Mouse (Mus musculus): Measurements from ENCODE around the gene Prss12. TPM values are rescaled to one million over a fixed set of nuclear protein-coding genes. Genes with fewer than 3 reads are reported as not detected.
"Not testable (repeated sequence)": the region's sequence is repeated elsewhere in the genome, so short reads cannot be mapped to it uniquely, and the experiment has no call there.

Prss12 gene
- polyA plus RNA-seq, 1 experiment = 0.30 TPM

DNA sequence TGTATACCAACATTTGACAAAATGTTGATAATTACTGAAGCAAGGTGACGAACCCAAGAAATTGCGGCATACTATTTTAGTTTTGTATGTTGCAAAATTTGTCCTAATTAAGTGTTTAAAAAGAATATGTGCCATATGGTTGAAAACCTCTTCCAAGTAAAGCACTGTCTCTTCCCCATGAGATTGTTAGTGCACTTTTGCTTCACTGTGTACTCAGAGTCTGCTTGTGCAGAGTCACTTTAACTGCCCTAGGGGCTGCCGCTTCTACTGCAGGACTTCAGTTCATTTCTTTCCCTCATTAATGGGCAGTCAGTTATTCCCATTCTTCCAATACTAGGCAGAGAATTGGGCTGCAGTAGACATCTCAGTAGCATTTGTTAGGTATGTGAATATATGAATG is 46.5 kb downstream of the Prss12 start:
- no peak overlapping the region for H3K4me3 ChIP-seq (ENCODE audit: low read depth, low read length)
- no peaks in the 10 kb centered on the region for H3K9me3 ChIP-seq (replicated peaks; ENCODE audit: control insufficient read depth, insufficient read depth, low read length, poor library complexity, severe bottlenecking)
- no peaks in the 10 kb centered on the region for H3K4me1 ChIP-seq (ENCODE audit: control insufficient read depth, insufficient read depth, low read length)
- TF ChIP-seq POLR2A (IDR thresholded peaks at IDR 0.05; ENCODE audit: insufficient read depth, low read length) (no peak), EP300 (IDR thresholded peaks at IDR 0.05; ENCODE audit: insufficient read depth, low read depth, low read length) (no peak), CTCF (IDR thresholded peaks at IDR 0.05; ENCODE audit: low read depth, low read length) (no peak)
- no peak overlapping the region for H3K27ac ChIP-seq (ENCODE audit: insufficient read depth, low read length)
- no peaks in the 10 kb centered on the region for H3K36me3 ChIP-seq (ENCODE audit: control insufficient read depth, insufficient read depth, low read length, poor library complexity, severe bottlenecking)
- H3K9ac ChIP-seq (ENCODE audit: low read depth, poor library complexity, severe bottlenecking) = no peak overlapping the region
- H3K27me3 ChIP-seq (ENCODE audit: control insufficient read depth, insufficient read depth, low read length, poor library complexity, severe bottlenecking) = no peaks in the 10 kb centered on the region

DNA sequence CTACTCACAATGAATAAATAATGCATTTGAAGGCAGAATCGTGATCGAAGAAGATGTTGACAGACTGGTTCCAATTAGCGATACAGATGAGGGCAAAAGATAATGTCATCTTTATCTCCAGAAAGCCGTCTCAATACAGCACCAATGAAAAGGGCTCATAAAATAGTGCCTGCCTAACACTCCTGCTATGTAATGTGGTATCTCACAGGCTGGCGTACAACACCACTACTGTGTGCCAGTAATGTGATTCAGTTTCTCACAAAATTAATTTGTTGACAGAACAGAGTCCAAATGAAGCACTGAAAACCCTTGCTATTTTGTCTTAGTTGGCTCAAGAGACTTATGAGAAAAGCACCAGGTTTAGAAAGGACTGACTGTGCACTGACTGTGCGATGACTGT is 48.4 kb downstream of the Prss12 start:
- no peaks in the 10 kb centered on the region for H3K27me3 ChIP-seq (ENCODE audit: control insufficient read depth, insufficient read depth, low read length, poor library complexity, severe bottlenecking)
- H3K4me3 ChIP-seq (ENCODE audit: low read depth, low read length) = no peak overlapping the region
- no peaks in the 10 kb centered on the region for H3K4me1 ChIP-seq (ENCODE audit: control insufficient read depth, insufficient read depth, low read length)
- no peaks in the 10 kb centered on the region for H3K9me3 ChIP-seq (replicated peaks; ENCODE audit: control insufficient read depth, insufficient read depth, low read length, poor library complexity, severe bottlenecking)
- no peak for TF ChIP-seq POLR2A (IDR thresholded peaks at IDR 0.05; ENCODE audit: insufficient read depth, low read length)
- TF ChIP-seq CTCF (IDR thresholded peaks at IDR 0.05; ENCODE audit: low read depth, low read length) = no peak
- no peak for TF ChIP-seq EP300 (IDR thresholded peaks at IDR 0.05; ENCODE audit: insufficient read depth, low read depth, low read length)
- no peak overlapping the region for H3K27ac ChIP-seq (ENCODE audit: insufficient read depth, low read length)
- H3K36me3 ChIP-seq (ENCODE audit: control insufficient read depth, insufficient read depth, low read length, poor library complexity, severe bottlenecking) = no peaks in the 10 kb centered on the region
- H3K9ac ChIP-seq (ENCODE audit: low read depth, poor library complexity, severe bottlenecking) = no peak overlapping the region

DNA sequence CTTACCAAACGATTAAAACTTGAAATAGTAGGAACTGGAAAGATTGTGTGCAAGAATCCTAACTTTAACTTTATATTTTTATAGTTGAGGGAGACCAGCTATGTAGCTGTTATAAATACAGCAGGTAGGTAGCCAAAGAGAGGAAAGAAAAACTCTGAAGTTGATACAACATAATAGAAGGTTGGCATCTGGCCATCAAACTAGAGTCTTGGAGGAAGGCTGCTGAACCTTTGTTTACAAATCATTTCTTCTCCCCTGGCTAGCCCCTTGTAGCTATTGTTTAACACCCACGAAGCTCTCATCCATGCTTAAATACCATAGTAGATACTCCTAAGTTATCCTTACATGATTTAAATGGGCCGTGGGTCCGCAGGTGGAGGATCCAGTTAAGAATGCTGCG is 52.1 kb downstream of the Prss12 start:
- Histone ChIP-seq H3K9ac (ENCODE audit: low read depth, poor library complexity, severe bottlenecking) (no peak overlapping the region), H3K36me3 (ENCODE audit: control insufficient read depth, insufficient read depth, low read length, poor library complexity, severe bottlenecking) (no peaks in the 10 kb centered on the region), H3K27me3 (ENCODE audit: control insufficient read depth, insufficient read depth, low read length, poor library complexity, severe bottlenecking) (no peaks in the 10 kb centered on the region), H3K27ac (ENCODE audit: insufficient read depth, low read length) (no peak overlapping the region), H3K4me1 (ENCODE audit: control insufficient read depth, insufficient read depth, low read length) (no peaks in the 10 kb centered on the region), H3K4me3 (ENCODE audit: low read depth, low read length) (no peak overlapping the region), H3K9me3 (replicated peaks; ENCODE audit: control insufficient read depth, insufficient read depth, low read length, poor library complexity, severe bottlenecking) (no peaks in the 10 kb centered on the region)
- TF ChIP-seq CTCF (IDR thresholded peaks at IDR 0.05; ENCODE audit: low read depth, low read length) = no peak
- no peak for TF ChIP-seq EP300 (IDR thresholded peaks at IDR 0.05; ENCODE audit: insufficient read depth, low read depth, low read length)
- TF ChIP-seq POLR2A (IDR thresholded peaks at IDR 0.05; ENCODE audit: insufficient read depth, low read length) = no peak

DNA sequence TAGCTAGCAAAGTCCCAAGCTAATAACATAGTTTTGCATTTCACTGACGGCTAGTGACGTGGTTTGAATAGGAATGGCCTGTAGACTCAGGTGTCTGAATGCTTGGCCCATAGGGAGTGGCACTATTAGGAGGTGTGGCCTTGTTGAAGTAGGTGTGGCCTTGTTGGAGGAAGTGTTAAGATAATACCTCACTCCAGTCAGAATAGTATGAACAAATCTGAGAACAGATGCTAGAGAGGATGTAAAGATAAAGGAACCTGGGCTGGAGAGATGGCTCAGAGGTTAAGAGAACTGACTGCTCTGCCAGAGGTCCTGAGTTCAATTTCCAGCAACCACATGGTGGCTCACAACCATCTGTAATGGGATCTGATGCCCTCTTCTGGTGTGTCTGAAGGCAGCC is 55.1 kb downstream of the Prss12 start:
- H3K9ac ChIP-seq (ENCODE audit: low read depth, poor library complexity, severe bottlenecking); H3K9me3 ChIP-seq (replicated peaks; ENCODE audit: control insufficient read depth, insufficient read depth, low read length, poor library complexity, severe bottlenecking); H3K4me1 ChIP-seq (ENCODE audit: control insufficient read depth, insufficient read depth, low read length); H3K27ac ChIP-seq (ENCODE audit: insufficient read depth, low read length); H3K4me3 ChIP-seq (ENCODE audit: low read depth, low read length); H3K27me3 ChIP-seq (ENCODE audit: control insufficient read depth, insufficient read depth, low read length, poor library complexity, severe bottlenecking); H3K36me3 ChIP-seq (ENCODE audit: control insufficient read depth, insufficient read depth, low read length, poor library complexity, severe bottlenecking): not testable (repeated sequence)

DNA sequence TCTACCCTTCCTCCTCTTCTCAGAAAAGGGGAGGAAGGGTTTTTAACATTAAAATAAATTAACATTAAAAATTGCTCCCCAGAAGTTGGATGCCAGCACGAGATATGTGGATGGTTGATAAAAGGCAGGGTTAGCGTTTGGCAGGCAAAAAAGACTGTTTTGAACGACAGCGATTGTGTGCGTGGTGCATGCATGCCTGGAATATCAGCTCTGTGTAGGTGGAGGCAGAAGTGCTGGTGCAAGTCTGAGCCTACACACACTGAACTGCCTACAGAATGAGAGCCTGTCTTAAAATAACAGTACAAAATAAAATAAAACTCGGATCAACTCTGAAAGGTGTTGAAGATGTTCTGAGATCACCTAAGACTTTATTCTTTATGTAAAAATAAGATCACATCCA is 57.2 kb downstream of the Prss12 start:
- Histone ChIP-seq H3K9ac (ENCODE audit: low read depth, poor library complexity, severe bottlenecking) (no peak overlapping the region), H3K4me1 (ENCODE audit: control insufficient read depth, insufficient read depth, low read length) (no peaks in the 10 kb centered on the region), H3K27ac (ENCODE audit: insufficient read depth, low read length) (no peak overlapping the region), H3K27me3 (ENCODE audit: control insufficient read depth, insufficient read depth, low read length, poor library complexity, severe bottlenecking) (no peaks in the 10 kb centered on the region), H3K4me3 (ENCODE audit: low read depth, low read length) (no peak overlapping the region), H3K36me3 (ENCODE audit: control insufficient read depth, insufficient read depth, low read length, poor library complexity, severe bottlenecking) (peaks cover 20% of the 10 kb centered on the region), H3K9me3 (replicated peaks; ENCODE audit: control insufficient read depth, insufficient read depth, low read length, poor library complexity, severe bottlenecking) (no peaks in the 10 kb centered on the region)
- no peak for TF ChIP-seq EP300 (IDR thresholded peaks at IDR 0.05; ENCODE audit: insufficient read depth, low read depth, low read length)
- TF ChIP-seq POLR2A (IDR thresholded peaks at IDR 0.05; ENCODE audit: insufficient read depth, low read length) = no peak

DNA sequence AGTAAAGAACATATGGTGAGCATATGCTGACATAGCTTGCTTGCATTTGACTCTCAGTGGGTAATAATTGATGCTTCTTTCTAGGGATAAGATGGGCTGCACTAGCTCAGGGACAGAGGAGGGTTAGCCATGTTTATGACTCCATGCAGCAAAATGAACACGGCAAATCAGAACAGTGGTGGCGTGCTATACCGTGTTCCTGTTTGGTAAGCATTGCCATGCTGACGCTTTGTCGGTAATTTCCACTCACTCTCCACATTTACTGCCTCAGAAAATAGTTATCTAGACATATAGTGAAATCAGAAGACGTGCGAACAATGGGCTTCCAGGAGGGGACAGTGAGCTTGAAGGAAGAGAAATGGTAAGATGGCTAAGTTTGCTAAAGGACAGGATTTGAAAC is 58.1 kb downstream of the Prss12 start:
- Histone ChIP-seq H3K27ac (ENCODE audit: insufficient read depth, low read length) (no peak overlapping the region), H3K4me3 (ENCODE audit: low read depth, low read length) (no peak overlapping the region), H3K9ac (ENCODE audit: low read depth, poor library complexity, severe bottlenecking) (no peak overlapping the region), H3K27me3 (ENCODE audit: control insufficient read depth, insufficient read depth, low read length, poor library complexity, severe bottlenecking) (no peaks in the 10 kb centered on the region), H3K4me1 (ENCODE audit: control insufficient read depth, insufficient read depth, low read length) (no peaks in the 10 kb centered on the region), H3K36me3 (ENCODE audit: control insufficient read depth, insufficient read depth, low read length, poor library complexity, severe bottlenecking) (peaks cover 20% of the 10 kb centered on the region), H3K9me3 (replicated peaks; ENCODE audit: control insufficient read depth, insufficient read depth, low read length, poor library complexity, severe bottlenecking) (no peaks in the 10 kb centered on the region)
- no peak for TF ChIP-seq POLR2A (IDR thresholded peaks at IDR 0.05; ENCODE audit: insufficient read depth, low read length)
- no peak for TF ChIP-seq CTCF (IDR thresholded peaks at IDR 0.05; ENCODE audit: low read depth, low read length)
- TF ChIP-seq EP300 (IDR thresholded peaks at IDR 0.05; ENCODE audit: insufficient read depth, low read depth, low read length) = no peak
